Mouse (Mus musculus) neural tube, embryonic 14.5 days (tissue): ENCODE data around the gene Fank1. TPM values are rescaled to one million over a fixed set of nuclear protein-coding genes. Genes with fewer than 3 reads are reported as not detected.

ENCODE experiments used
- ATAC-seq: fragments of 200-750 bp; cut with Nextera tagmentation; 2 replicates; pipeline ENCODE4 v1.8.0; 2017; ENCODE audit warnings: low read depth, mild to moderate bottlenecking, moderate TSS enrichment, moderate library complexity
- H3K27ac ChIP-seq: fragments of 300-500 bp; sonication (generic); 2 replicates; pipeline ENCODE4 v1.5.1; 2014; ENCODE audit warnings: low read depth, mild to moderate bottlenecking, control low read depth, low read length, moderate library complexity, mixed read lengths
- H3K27me3 ChIP-seq: fragments of 300-500 bp; sonication (generic); 2 replicates; pipeline ENCODE4 v1.6.1; 2014; ENCODE audit warnings: low read length; ENCODE audit not compliant: control insufficient read depth, insufficient read depth
- H3K36me3 ChIP-seq: fragments of 300-500 bp; sonication (generic); 2 replicates; pipeline ENCODE4 v1.6.1; 2014; ENCODE audit warnings: low read length, mixed read lengths; ENCODE audit not compliant: control insufficient read depth, insufficient read depth
- H3K4me1 ChIP-seq: fragments of 300-500 bp; sonication (generic); 2 replicates; pipeline ENCODE4 v1.6.1; 2014; ENCODE audit warnings: low read length; ENCODE audit not compliant: control insufficient read depth, insufficient read depth
- H3K4me2 ChIP-seq: fragments of 300-500 bp; sonication (generic); 2 replicates; pipeline ENCODE4 v1.6.1; 2014; ENCODE audit warnings: mild to moderate bottlenecking, low read depth, low read length, control low read depth
- H3K4me3 ChIP-seq: fragments of 300-500 bp; sonication (generic); 2 replicates; pipeline ENCODE4 v1.5.1; 2014; ENCODE audit warnings: low read depth, low read length, control low read depth, mixed read lengths
- H3K9ac ChIP-seq: fragments of 300-500 bp; sonication (generic); replicated peaks from 2 replicates; pipeline ENCODE4 v1.6.1; 2014; ENCODE audit warnings: low read depth, mild to moderate bottlenecking, control low read depth, low read length, mixed read lengths
- H3K9me3 ChIP-seq: fragments of 300-500 bp; sonication (generic); 2 replicates; pipeline ENCODE4 v1.6.1; 2016; ENCODE audit warnings: low read length; ENCODE audit not compliant: control insufficient read depth
- WGBS: fragments of 180-500 bp; shearing (Covaris S2); extraction: QIAGEN DNeasy Blood & Tissue Kit; methylation state at CpG from one replicate; pipeline ENCODE4 v1.1.7; 2014; 5-methylcytosine and 5-hydroxymethylcytosine counted together
- polyA plus RNA-seq: library from polyadenylated mRNA; unstranded; fragments of >200 nt; fragmentation: Nextera tagmentation; extraction: Ambion mirVana; gene quantifications from 2 replicates; pipeline ENCODE4 v1.2.1, GENCODE M21; 2014

Fank1 gene
- polyA plus RNA-seq, 1 experiment from 2014 or later = 3.7 TPM

DNA sequence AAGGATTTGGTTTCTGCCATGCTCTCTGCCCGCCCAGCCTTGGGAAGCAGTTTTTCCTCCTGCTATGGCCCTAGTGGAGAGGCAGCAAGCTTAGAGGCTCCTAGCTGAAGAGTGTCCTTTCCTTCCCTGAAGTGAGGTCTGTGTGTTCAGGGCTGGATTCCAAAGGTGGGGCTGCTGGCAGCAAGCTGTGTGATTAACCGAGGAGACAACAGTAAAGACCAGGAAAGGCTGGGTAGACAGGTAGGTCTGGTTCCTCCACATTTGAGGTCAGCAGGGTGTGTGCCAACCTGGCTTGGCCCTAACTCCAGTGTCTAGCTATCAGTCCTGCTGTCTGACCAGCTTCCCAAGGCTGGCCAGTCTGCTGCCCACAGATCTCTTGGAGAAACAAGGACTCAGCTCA is 18.1 kb downstream of the Fank1 start:
- 98% methylated on average over 2 of the region's 2 CpGs for WGBS
- ATAC-seq = no peak
- H3K36me3 ChIP-seq = no peaks in the 10 kb centered on the region

DNA sequence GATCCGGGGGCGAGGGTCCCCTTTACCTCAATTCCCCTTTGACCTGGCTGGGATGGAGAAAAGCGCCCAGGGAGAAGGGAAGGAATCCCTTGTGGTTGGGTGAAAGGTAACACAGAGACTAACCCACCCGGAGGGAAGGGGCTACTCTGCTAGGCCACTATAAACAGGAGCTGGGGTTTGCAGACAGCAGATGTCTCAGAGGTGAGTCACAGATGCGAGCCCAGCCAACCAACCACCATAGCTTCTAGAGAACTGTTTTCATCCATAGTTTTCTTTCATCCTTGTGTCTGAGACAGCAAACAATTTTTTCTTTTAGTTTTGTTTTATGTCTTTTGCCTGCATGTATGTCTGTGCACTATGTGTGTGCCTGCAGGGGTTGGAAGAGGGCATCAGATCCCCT is 23.3 kb downstream of the Fank1 start:
- ATAC-seq = no peak
- H3K4me1 ChIP-seq = 0 out of 2 replicates have a peak, but pooled peaks cover 3% of the 10 kb centered on the region
- H3K27me3 ChIP-seq = no peaks in the 10 kb centered on the region
- H3K4me3 ChIP-seq = no peak overlapping the region
- no peaks in the 10 kb centered on the region for H3K36me3 ChIP-seq
- H3K27ac ChIP-seq = no peak overlapping the region
- no peak overlapping the region for H3K4me2 ChIP-seq
- H3K9me3 ChIP-seq = no peaks in the 10 kb centered on the region
- H3K9ac ChIP-seq = no peak overlapping the region
- WGBS = 78% methylated on average over 5 of the region's 5 CpGs

More for the DNA sequence above, 18.1 kb downstream of the Fank1 start:
- H3K4me3 ChIP-seq = no peak overlapping the region
- H3K4me1 ChIP-seq = 0 out of 2 replicates have a peak, but pooled peaks cover 5% of the 10 kb centered on the region
- no peaks in the 10 kb centered on the region for H3K27me3 ChIP-seq
- H3K4me2 ChIP-seq = no peak overlapping the region
- H3K9ac ChIP-seq = no peak overlapping the region
- H3K9me3 ChIP-seq = no peaks in the 10 kb centered on the region
- no peak overlapping the region for H3K27ac ChIP-seq

DNA sequence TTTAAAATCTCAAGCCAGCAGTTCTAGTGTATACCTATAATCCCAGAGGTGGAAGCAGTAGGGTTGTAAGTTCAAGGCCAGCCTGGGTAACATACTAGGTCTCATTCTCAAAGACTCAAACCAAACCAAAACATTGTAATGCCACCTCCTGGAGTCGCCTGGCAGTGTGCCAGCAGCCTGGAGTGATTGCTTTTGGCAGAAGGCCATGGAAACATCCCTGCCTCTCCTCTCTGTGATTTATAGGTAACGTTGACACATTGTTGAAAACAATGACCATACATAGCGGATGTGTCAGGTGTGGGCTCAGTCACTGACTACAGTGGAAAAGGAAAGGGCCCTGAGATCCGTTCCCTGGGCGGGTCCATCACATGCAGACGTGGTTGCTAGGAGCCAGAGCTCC is 25.2 kb downstream of the Fank1 start:
- Histone ChIP-seq H3K27ac (no peak overlapping the region), H3K9me3 (no peaks in the 10 kb centered on the region), H3K4me3 (no peak overlapping the region), H3K4me1 (0 out of 2 replicates have a peak, but pooled peaks cover 3% of the 10 kb centered on the region), H3K4me2 (no peak overlapping the region), H3K36me3 (no peaks in the 10 kb centered on the region), H3K27me3 (no peaks in the 10 kb centered on the region), H3K9ac (no peak overlapping the region)
- no peak for ATAC-seq
- 44% methylated on average over 6 of the region's 6 CpGs for WGBS

DNA sequence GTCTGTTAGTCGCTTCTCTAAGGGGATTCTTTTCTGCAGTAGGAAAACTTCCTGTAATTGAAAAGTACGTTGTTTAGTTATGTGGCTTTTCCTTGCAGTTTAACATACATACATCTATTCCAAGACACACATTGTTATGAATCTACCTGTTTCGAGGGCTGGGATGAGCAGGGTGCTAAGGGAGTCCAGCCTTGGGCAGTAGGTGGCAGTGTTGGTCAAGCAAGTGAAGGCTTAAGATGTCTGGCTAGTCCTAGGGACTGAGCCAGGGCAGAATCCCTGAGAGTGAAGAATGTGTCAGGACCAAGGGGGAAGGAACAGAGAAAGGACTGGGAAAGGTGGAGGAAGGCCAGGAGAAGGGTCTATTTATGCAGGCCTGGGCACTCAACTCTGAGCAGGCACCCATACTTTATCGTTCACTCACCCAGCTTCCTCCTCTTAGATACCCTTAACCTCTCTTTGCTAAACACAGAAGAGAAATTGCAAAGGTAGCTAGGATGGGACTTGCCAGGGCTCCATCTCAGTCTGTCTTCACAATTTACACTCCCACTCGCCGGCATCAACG is 29.0 kb downstream of the Fank1 start:
- H3K36me3 ChIP-seq = no peaks in the 10 kb centered on the region
- H3K4me2 ChIP-seq = no peak overlapping the region
- H3K27me3 ChIP-seq = no peaks in the 10 kb centered on the region
- WGBS = 49% methylated on average over 7 of the region's 7 CpGs
- no peak overlapping the region for H3K9ac ChIP-seq
- ATAC-seq = peak; percentile 66; the same call in 1 of the 2 replicates
- H3K9me3 ChIP-seq = no peaks in the 10 kb centered on the region
- no peak overlapping the region for H3K4me3 ChIP-seq
- H3K4me1 ChIP-seq = 0 out of 2 replicates have a peak, but pooled peaks cover 3% of the 10 kb centered on the region
- no peak overlapping the region for H3K27ac ChIP-seq

DNA sequence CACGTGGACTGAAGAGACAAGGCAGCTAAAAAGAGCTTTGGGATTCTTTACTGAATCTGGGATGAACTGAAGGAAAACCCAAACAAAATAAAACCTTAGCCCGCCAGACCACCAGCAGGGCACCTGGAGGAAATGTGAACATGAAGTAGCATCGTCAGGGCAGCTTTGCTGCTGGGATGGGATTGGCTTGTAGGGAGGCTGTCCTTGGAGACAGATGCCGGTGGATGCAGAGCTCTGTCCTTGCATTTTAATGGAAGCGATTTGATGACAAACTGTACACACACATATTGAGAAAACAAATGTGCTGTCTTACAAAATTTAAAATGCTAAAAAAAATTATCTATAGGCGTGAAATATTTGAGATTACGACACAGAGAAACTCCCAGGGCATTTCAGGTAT is 36.3 kb downstream of the Fank1 start:
- H3K9ac ChIP-seq = no peak overlapping the region
- H3K9me3 ChIP-seq = no peaks in the 10 kb centered on the region
- H3K36me3 ChIP-seq = no peaks in the 10 kb centered on the region
- no peaks in the 10 kb centered on the region for H3K27me3 ChIP-seq
- H3K4me3 ChIP-seq = no peak overlapping the region
- H3K4me2 ChIP-seq = no peak overlapping the region
- 71% methylated on average over 7 of the region's 7 CpGs for WGBS
- H3K4me1 ChIP-seq = no peaks in the 10 kb centered on the region
- no peak for ATAC-seq
- no peak overlapping the region for H3K27ac ChIP-seq

DNA sequence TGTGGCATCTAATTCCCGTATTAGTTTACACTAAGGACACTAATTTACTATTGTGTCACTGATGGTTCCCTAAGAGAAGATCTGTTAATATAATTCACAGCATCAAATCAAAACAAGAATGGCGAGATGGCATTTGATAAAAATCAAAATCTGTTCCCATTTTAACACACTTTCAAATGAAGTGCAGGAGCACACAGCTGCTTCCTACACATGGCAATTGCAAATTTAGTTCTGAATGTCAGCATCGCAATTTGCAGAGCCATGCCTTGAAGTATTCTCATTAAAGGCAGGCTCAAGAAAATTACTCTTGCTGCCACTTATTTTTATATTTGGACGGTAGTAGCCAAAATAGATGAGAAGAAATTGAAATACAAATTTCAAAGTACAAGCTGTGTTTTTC is 36.7 kb downstream of the Fank1 start:
- H3K36me3 ChIP-seq = no peaks in the 10 kb centered on the region
- no peaks in the 10 kb centered on the region for H3K4me1 ChIP-seq
- no peak overlapping the region for H3K4me2 ChIP-seq
- H3K27me3 ChIP-seq = no peaks in the 10 kb centered on the region
- ATAC-seq = no peak
- WGBS = 66% methylated on average over 4 of the region's 4 CpGs
- H3K9me3 ChIP-seq = no peaks in the 10 kb centered on the region
- H3K9ac ChIP-seq = no peak overlapping the region
- H3K27ac ChIP-seq = no peak overlapping the region
- H3K4me3 ChIP-seq = no peak overlapping the region

DNA sequence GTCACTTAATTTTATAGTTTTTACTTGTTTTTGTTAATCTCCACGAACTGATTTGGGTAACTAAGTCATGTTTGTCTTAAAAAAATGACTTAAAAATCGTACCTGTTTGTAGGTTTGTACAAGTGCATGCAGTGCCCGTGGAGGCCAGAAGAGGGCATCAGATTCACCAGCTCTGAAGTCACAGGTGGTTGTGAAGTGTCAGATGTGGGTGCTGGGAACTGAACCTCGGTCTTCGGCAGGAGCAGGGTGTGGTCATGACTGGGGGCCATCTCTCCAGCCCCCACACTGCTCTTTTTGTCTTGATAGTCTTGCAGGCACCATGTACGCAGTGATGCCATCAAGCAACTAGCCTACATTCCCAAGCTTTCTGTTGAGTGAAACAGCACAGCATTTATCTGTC is 47.1 kb downstream of the Fank1 start:
- Histone ChIP-seq H3K4me3 (no peak overlapping the region), H3K9ac (no peak overlapping the region), H3K4me2 (no peak overlapping the region), H3K9me3 (no peaks in the 10 kb centered on the region), H3K36me3 (no peaks in the 10 kb centered on the region), H3K27ac (no peak overlapping the region), H3K27me3 (no peaks in the 10 kb centered on the region), H3K4me1 (no peaks in the 10 kb centered on the region)
- 90% methylated on average over 6 of the region's 6 CpGs for WGBS
- ATAC-seq = no peak

DNA sequence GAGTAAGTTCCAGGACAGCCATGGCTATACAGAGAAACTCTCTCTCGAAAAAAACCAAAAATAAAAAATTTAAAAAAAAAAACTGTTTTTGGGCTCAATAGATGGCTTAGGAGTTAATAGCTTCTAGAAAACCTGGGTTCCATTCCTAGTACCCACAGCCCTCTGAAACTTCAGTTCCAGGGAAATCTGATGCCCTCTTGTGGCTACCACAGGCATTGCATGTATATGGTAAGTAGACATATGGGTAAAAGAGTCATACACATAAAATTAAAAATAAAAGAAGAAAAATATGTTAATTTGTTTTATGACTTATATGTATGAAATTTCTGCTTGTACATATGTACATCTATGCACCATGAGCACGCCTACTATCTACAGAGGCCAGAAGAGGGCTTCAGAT is 47.9 kb downstream of the Fank1 start:
- H3K4me2 ChIP-seq = no peak overlapping the region
- no peak for ATAC-seq
- H3K9me3 ChIP-seq = no peaks in the 10 kb centered on the region

DNA sequence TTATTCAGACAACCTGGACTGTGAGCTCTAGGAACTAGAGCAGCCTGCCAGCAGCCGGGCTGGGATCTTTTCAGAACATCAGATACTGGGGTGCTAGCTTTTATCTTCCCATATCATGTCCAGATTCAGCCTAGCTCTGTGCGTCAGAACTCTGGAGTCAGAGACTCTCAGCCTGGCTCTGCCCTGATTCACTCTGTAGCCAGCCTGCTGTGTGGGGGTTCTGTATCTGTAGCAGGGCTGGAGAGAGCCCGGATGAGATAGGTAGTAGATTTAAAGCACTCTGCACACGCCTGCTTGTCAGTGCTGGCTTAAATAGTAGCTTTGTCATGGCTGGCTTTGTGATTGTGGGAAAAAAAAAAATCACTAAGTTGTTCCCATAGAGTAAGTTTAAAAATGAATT is 51.9 kb downstream of the Fank1 start:
- H3K36me3 ChIP-seq = no peaks in the 10 kb centered on the region
- ATAC-seq = no peak
- no peak overlapping the region for H3K4me3 ChIP-seq
- no peak overlapping the region for H3K9ac ChIP-seq
- H3K27me3 ChIP-seq = no peaks in the 10 kb centered on the region
- no peak overlapping the region for H3K27ac ChIP-seq
- no peaks in the 10 kb centered on the region for H3K9me3 ChIP-seq
- WGBS = 39% methylated on average over 4 of the region's 4 CpGs
- no peaks in the 10 kb centered on the region for H3K4me1 ChIP-seq
- no peak overlapping the region for H3K4me2 ChIP-seq

More for the DNA sequence above, 47.9 kb downstream of the Fank1 start:
- Histone ChIP-seq H3K36me3 (no peaks in the 10 kb centered on the region), H3K4me1 (no peaks in the 10 kb centered on the region), H3K27ac (no peak overlapping the region), H3K9ac (no peak overlapping the region), H3K27me3 (no peaks in the 10 kb centered on the region), H3K4me3 (no peak overlapping the region)
- WGBS = 97% methylated on average over 2 of the region's 2 CpGs
